Mouse (Mus musculus) heart, postnatal 0 days (tissue): Measurements from ENCODE around the gene Calhm1. TPM values are rescaled to one million over a fixed set of nuclear protein-coding genes. Genes with fewer than 3 reads are reported as not detected.

Experiments
- ATAC-seq: fragments of 200-750 bp; cut with Nextera tagmentation; 2 replicates; pipeline ENCODE4 v1.8.0; 2017; ENCODE audit warnings: low read depth, moderate number of reproducible peaks, moderate library complexity; ENCODE audit not compliant: insufficient read depth
- DNase-seq: peaks from one replicate; pipeline ENCODE4 v3.0.0-alpha.2; 2016; ENCODE audit warnings: low spot score
- H3K27ac ChIP-seq: fragments of 300-500 bp; sonication (generic); 2 replicates; pipeline ENCODE4 v1.5.1; 2014; ENCODE audit warnings: low read depth, mild to moderate bottlenecking
- H3K27me3 ChIP-seq: fragments of 300-500 bp; sonication (generic); 2 replicates; pipeline ENCODE4 v1.6.1; 2014; ENCODE audit warnings: low read length, mixed read lengths; ENCODE audit not compliant: control insufficient read depth, insufficient read depth
- H3K36me3 ChIP-seq: fragments of 300-500 bp; sonication (generic); replicated peaks from 2 replicates; pipeline ENCODE4 v1.6.1; 2014; ENCODE audit warnings: low read length, mixed read lengths; ENCODE audit not compliant: control insufficient read depth, insufficient read depth
- H3K4me1 ChIP-seq: fragments of 300-500 bp; sonication (generic); 2 replicates; pipeline ENCODE4 v1.6.1; 2014; ENCODE audit warnings: antibody characterized with exemption; ENCODE audit not compliant: control insufficient read depth, insufficient read depth
- H3K4me2 ChIP-seq: fragments of 300-500 bp; sonication (generic); 2 replicates; pipeline ENCODE4 v1.6.1; 2014; ENCODE audit warnings: low read depth, mild to moderate bottlenecking, low read length, moderate library complexity
- H3K4me3 ChIP-seq: fragments of 300-500 bp; sonication (generic); 2 replicates; pipeline ENCODE4 v1.5.1; 2014; ENCODE audit warnings: low read depth, low read length
- H3K9ac ChIP-seq: fragments of 300-500 bp; sonication (generic); replicated peaks from 2 replicates; pipeline ENCODE4 v1.6.1; 2014; ENCODE audit warnings: low read depth, low read length, mixed read lengths
- H3K9me3 ChIP-seq: fragments of 300-500 bp; sonication (generic); replicated peaks from 2 replicates; pipeline ENCODE4 v1.6.1; 2016; ENCODE audit warnings: low read length; ENCODE audit not compliant: control insufficient read depth
- CTCF ChIP-seq: IDR thresholded peaks from 2 replicates; pipeline ENCODE4 v1.5.1; 2016; ENCODE audit warnings: antibody characterized with exemption, control low read depth, low read depth
- EP300 ChIP-seq: IDR thresholded peaks from 2 replicates; pipeline ENCODE4 v1.6.1; 2016; ENCODE audit warnings: antibody characterized with exemption, low read depth
- WGBS: fragments of 180-500 bp; shearing (Covaris S2); extraction: QIAGEN DNeasy Blood & Tissue Kit; methylation state at CpG from one replicate; pipeline ENCODE4 v1.1.7; 2014; 5-methylcytosine and 5-hydroxymethylcytosine counted together
- polyA plus RNA-seq: library from polyadenylated mRNA; unstranded; fragments of >200 nt; fragmentation: Nextera tagmentation; extraction: Ambion mirVana; gene quantifications from 2 replicates; pipeline ENCODE4 v1.2.1, GENCODE M21; 2015
- total RNA-seq: library from RNA; depleted of rRNA; stranded (reverse); fragments of >200 nt; gene quantifications from 2 replicates; pipeline ENCODE4 v1.2.3, GENCODE M21; 2014; ENCODE audit warnings: low replicate concordance

Calhm1 gene
- total and polyA plus RNA-seq, 2 experiments from 2014 or later, result not detected

- TF ChIP-seq EP300 (no peak), CTCF (no peak)
- H3K4me1 ChIP-seq, result peaks cover 14% of the 10 kb centered on the region
- no peak overlapping the region for H3K4me2 ChIP-seq
- H3K9me3 ChIP-seq, result no peaks in the 10 kb centered on the region
- ATAC-seq (no peak), DNase-seq (no peak)
- H3K9ac ChIP-seq, result no peak overlapping the region
- WGBS, result 92% methylated on average over 17 of the region's 17 CpGs
- H3K36me3 ChIP-seq, result peaks cover 35% of the 10 kb centered on the region
- H3K27ac ChIP-seq, result no peak overlapping the region
- H3K4me3 ChIP-seq, result no peak overlapping the region
- 0 out of 2 replicates have a peak, but pooled peaks cover 7% of the 10 kb centered on the region for H3K27me3 ChIP-seq
Measured at GRCm38 (mm10) chr19:47135568-47135967, 8.5 kb downstream of the Calhm1 start.

GRCm38 (mm10) chr19:47133161-47133560 is 10.9 kb downstream of the Calhm1 start:
- 84% methylated on average over 7 of the region's 7 CpGs for WGBS
- no peaks in the 10 kb centered on the region for H3K27me3 ChIP-seq
- no peak overlapping the region for H3K4me2 ChIP-seq
- TF ChIP-seq EP300 (no peak), CTCF (no peak)
- no peak overlapping the region for H3K4me3 ChIP-seq
- no peak overlapping the region for H3K9ac ChIP-seq
- H3K27ac ChIP-seq, result no peak overlapping the region
- peaks cover 60% of the 10 kb centered on the region for H3K36me3 ChIP-seq
- no peaks in the 10 kb centered on the region for H3K9me3 ChIP-seq
- no peak for ATAC-seq
- DNase-seq, result no peak
- H3K4me1 ChIP-seq, result peaks cover 8% of the 10 kb centered on the region

- 91% methylated on average over 15 of the region's 15 CpGs for WGBS
- no peak for ATAC-seq
- H3K36me3 ChIP-seq, result peaks cover 84% of the 10 kb centered on the region
- DNase-seq, result no peak
- H3K9me3 ChIP-seq, result no peaks in the 10 kb centered on the region
- H3K4me2 ChIP-seq, result no peak overlapping the region
- H3K9ac ChIP-seq, result no peak overlapping the region
- H3K27me3 ChIP-seq, result no peaks in the 10 kb centered on the region
- no peak overlapping the region for H3K27ac ChIP-seq
- H3K4me1 ChIP-seq, result no peaks in the 10 kb centered on the region
- H3K4me3 ChIP-seq, result no peak overlapping the region
- TF ChIP-seq EP300 (no peak), CTCF (no peak)
Measured at GRCm38 (mm10) chr19:47130551-47131125, 13.4 kb downstream of the Calhm1 start.

- no peak overlapping the region for H3K9ac ChIP-seq
- H3K4me3 ChIP-seq, result no peak overlapping the region
- 84% methylated on average over 11 of the region's 11 CpGs for WGBS
- peaks cover 93% of the 10 kb centered on the region for H3K36me3 ChIP-seq
- ATAC-seq (no peak), DNase-seq (no peak)
- TF ChIP-seq EP300 (no peak), CTCF (no peak)
- H3K27ac ChIP-seq, result no peak overlapping the region
- no peaks in the 10 kb centered on the region for H3K9me3 ChIP-seq
- no peak overlapping the region for H3K4me2 ChIP-seq
- 0 out of 2 replicates have a peak, but pooled peaks cover 6% of the 10 kb centered on the region for H3K4me1 ChIP-seq
- no peaks in the 10 kb centered on the region for H3K27me3 ChIP-seq
Measured at GRCm38 (mm10) chr19:47128835-47129234, 15.2 kb downstream of the Calhm1 start.

- DNase-seq, result no peak
- 87% methylated on average over 10 of the region's 10 CpGs for WGBS
- H3K4me3 ChIP-seq, result no peak overlapping the region
- no peak for ATAC-seq
- H3K9ac ChIP-seq, result no peak overlapping the region
- H3K27ac ChIP-seq, result no peak overlapping the region
- TF ChIP-seq CTCF (no peak), EP300 (no peak)
- no peaks in the 10 kb centered on the region for H3K27me3 ChIP-seq
- H3K9me3 ChIP-seq, result no peaks in the 10 kb centered on the region
- H3K36me3 ChIP-seq, result peaks cover 86% of the 10 kb centered on the region
- 0 out of 2 replicates have a peak, but pooled peaks cover 6% of the 10 kb centered on the region for H3K4me1 ChIP-seq
- no peak overlapping the region for H3K4me2 ChIP-seq
Measured at GRCm38 (mm10) chr19:47128164-47128563, 15.9 kb downstream of the Calhm1 start.

- ATAC-seq (no peak), DNase-seq (peak; percentile 15)
- 0 out of 2 replicates have a peak, but pooled peaks cover 6% of the 10 kb centered on the region for H3K4me1 ChIP-seq
- H3K27me3 ChIP-seq, result no peaks in the 10 kb centered on the region
- no peak overlapping the region for H3K9ac ChIP-seq
- 26% methylated on average over 2 of the region's 2 CpGs for WGBS
- H3K4me3 ChIP-seq, result no peak overlapping the region
- TF ChIP-seq EP300 (no peak), CTCF (peak; percentile 67)
- H3K9me3 ChIP-seq, result no peaks in the 10 kb centered on the region
- H3K4me2 ChIP-seq, result no peak overlapping the region
- H3K27ac ChIP-seq, result no peak overlapping the region
- peaks cover 59% of the 10 kb centered on the region for H3K36me3 ChIP-seq
Measured at GRCm38 (mm10) chr19:47122802-47123201, 21.3 kb downstream of the Calhm1 start.
